Mouse (Mus musculus) thymus, postnatal 10 days (tissue): ENCODE measurements around the gene Tmem132a.

ENCODE experiments used
- DNase-seq, 2 experiments: peaks; one replicate each; pipeline ENCODE4 v3.0.0; 2021; ENCODE audit warnings: low spot score in 2 of 2

Tmem132a gene

GRCm38 (mm10) chr19:10878201-10878837, 8.6 kb upstream of the Tmem132a start:
- DNase-seq, result no peak

GRCm38 (mm10) chr19:10871328-10871961, 1.7 kb upstream of the Tmem132a start:
- DNase-seq, result no peak

- no peak for DNase-seq
Measured at GRCm38 (mm10) chr19:10870676-10871075, 936 bp upstream of the Tmem132a start.

- peak; percentile 11 to 22 for DNase-seq
Measured at GRCm38 (mm10) chr19:10869241-10869885, 377 bp downstream of the Tmem132a start.

GRCm38 (mm10) chr19:10868623-10869141, 1.1 kb downstream of the Tmem132a start:
- DNase-seq, result no peak

GRCm38 (mm10) chr19:10867946-10868622, 1.7 kb downstream of the Tmem132a start:
- no peak for DNase-seq

GRCm38 (mm10) chr19:10866351-10866750, 3.4 kb downstream of the Tmem132a start:
- DNase-seq, result no peak

GRCm38 (mm10) chr19:10860072-10860497, 9.7 kb downstream of the Tmem132a start:
- no peak for DNase-seq

- no peak for DNase-seq
Measured at GRCm38 (mm10) chr19:10856520-10856919, 13.2 kb downstream of the Tmem132a start.

- no peak for DNase-seq
Measured at GRCm38 (mm10) chr19:10855422-10855821, 14.3 kb downstream of the Tmem132a start.

GRCm38 (mm10) chr19:10847311-10848087, 22.2 kb downstream of the Tmem132a start:
- DNase-seq, result no peak

GRCm38 (mm10) chr19:10846150-10846549, 23.6 kb downstream of the Tmem132a start:
- DNase-seq, result no peak

- no peak for DNase-seq
Measured at GRCm38 (mm10) chr19:10845454-10845853, 24.3 kb downstream of the Tmem132a start.

GRCm38 (mm10) chr19:10844206-10844605, 25.5 kb downstream of the Tmem132a start:
- DNase-seq, result no peak

- DNase-seq, result no peak
Measured at GRCm38 (mm10) chr19:10842914-10843313, 26.8 kb downstream of the Tmem132a start.

- no peak for DNase-seq
Measured at GRCm38 (mm10) chr19:10841721-10842626, 27.8 kb downstream of the Tmem132a start.

GRCm38 (mm10) chr19:10839010-10839892, 30.5 kb downstream of the Tmem132a start, which contains the start of gene Slc15a3:
Gene Slc15a3 (plus strand): TSS chr19:10839727.
- DNase-seq, result no peak

- no peak for DNase-seq
Measured at GRCm38 (mm10) chr19:10835671-10836070, 34.1 kb downstream of the Tmem132a start.

- DNase-seq, result no peak
Measured at GRCm38 (mm10) chr19:10833611-10834010, 36.1 kb downstream of the Tmem132a start.
